Mouse (Mus musculus) MEL (cell line): ENCODE measurements around the gene Ccdc71. TPM values are rescaled to one million over a fixed set of nuclear protein-coding genes. Genes with fewer than 3 reads are reported as not detected.
A peak's percentile ranks its signal among the peaks of the same experiment; 100 is the strongest.

ENCODE experiments used
- DNase-seq: peaks from one replicate; pipeline ENCODE4 v3.0.0; 2011; ENCODE audit warnings: low read depth, low spot score
- H3K27ac ChIP-seq: 2 replicates; pipeline ENCODE4 v1.5.1; 2012; ENCODE audit warnings: low read depth, mild to moderate bottlenecking, control low read depth, low read length, moderate library complexity; ENCODE audit not compliant: control insufficient read depth
- H3K27me3 ChIP-seq, 2 experiments: fragments of 150-350 bp in 1 of 2; sonication (generic) in 1 of 2; 2 replicates each; pipeline ENCODE4 v1.6.1; 2012; ENCODE audit warnings: low read length in 2 of 2, mild to moderate bottlenecking in 2 of 2, improper control_type of control experiment in 1 of 2, moderate library complexity in 1 of 2; ENCODE audit not compliant: insufficient read depth in 2 of 2, control insufficient read depth in 1 of 2
- H3K36me3 ChIP-seq, 2 experiments: 2 replicates each; pipeline ENCODE4 v1.6.1; 2012 to 2014; ENCODE audit warnings: low read length in 2 of 2, improper control_type of control experiment in 1 of 2, inconsistent platforms in 1 of 2, mild to moderate bottlenecking in 1 of 2; ENCODE audit not compliant: insufficient read depth in 2 of 2, control insufficient read depth in 1 of 2
- H3K4me1 ChIP-seq, 2 experiments: fragments of 150-350 bp in 1 of 2; sonication (generic) in 1 of 2; 2 replicates each; pipeline ENCODE4 v1.6.1; 2012; ENCODE audit warnings: low read length in 2 of 2, improper control_type of control experiment in 1 of 2, mild to moderate bottlenecking in 1 of 2; ENCODE audit not compliant: insufficient read depth in 2 of 2, control insufficient read depth in 1 of 2
- H3K4me3 ChIP-seq, 2 experiments: fragments of 150-350 bp in 1 of 2; sonication (generic) in 1 of 2; 2 replicates each; pipeline ENCODE4 v1.5.1; 2012; ENCODE audit warnings: low read depth in 2 of 2, low read length in 2 of 2, mild to moderate bottlenecking in 2 of 2, moderate library complexity in 2 of 2, control low read depth in 1 of 2, improper control_type of control experiment in 1 of 2; ENCODE audit not compliant: control insufficient read depth in 1 of 2, insufficient read depth in 1 of 2
- H3K79me2 ChIP-seq: 2 replicates; pipeline ENCODE4 v1.6.1; 2012; ENCODE audit warnings: mild to moderate bottlenecking, low read length, moderate library complexity; ENCODE audit not compliant: control insufficient read depth, poor library complexity, insufficient read depth
- H3K9ac ChIP-seq: 2 replicates; pipeline ENCODE4 v1.6.1; 2012; ENCODE audit warnings: low read depth, mild to moderate bottlenecking, control low read depth, low read length, moderate library complexity; ENCODE audit not compliant: control insufficient read depth, poor library complexity, severe bottlenecking
- H3K9me3 ChIP-seq: fragments of 150-350 bp; sonication (generic); replicated peaks from 2 replicates; pipeline ENCODE4 v1.6.1; 2012; ENCODE audit warnings: mild to moderate bottlenecking, low read length, improper control_type of control experiment, moderate library complexity; ENCODE audit not compliant: insufficient read depth
- BHLHE40 ChIP-seq: IDR thresholded peaks from 2 replicates; pipeline ENCODE4 v1.6.1; 2012; ENCODE audit warnings: low read depth, mild to moderate bottlenecking, inconsistent platforms, low read length, improper control_type of control experiment, borderline replicate concordance
- CHD1 ChIP-seq: IDR thresholded peaks from 2 replicates; pipeline ENCODE4 v1.6.1; 2012; ENCODE audit warnings: low read depth, mild to moderate bottlenecking, inconsistent platforms, low read length, improper control_type of control experiment
- CHD2 ChIP-seq: IDR thresholded peaks from 2 replicates; pipeline ENCODE4 v1.6.1; 2011; ENCODE audit warnings: low read length, improper control_type of control experiment
- CTCF ChIP-seq, 3 experiments: IDR thresholded peaks in 2 of 3; conservative IDR thresholded peaks in 1 of 3; 2 replicates each; pipeline ENCODE4 v1.5.1; 2011 to 2012; ENCODE audit warnings: low read length in 3 of 3, low read depth in 2 of 3, mild to moderate bottlenecking in 2 of 3, improper control_type of control experiment in 1 of 3, inconsistent platforms in 1 of 3, mixed read lengths in 1 of 3, moderate library complexity in 1 of 3; ENCODE audit not compliant: control insufficient read depth in 1 of 3, insufficient read depth in 1 of 3, poor library complexity in 1 of 3, severe bottlenecking in 1 of 3
- E2F4 ChIP-seq: IDR thresholded peaks from 2 replicates; pipeline ENCODE4 v1.6.1; 2011; ENCODE audit warnings: low read depth, low read length, improper control_type of control experiment, borderline replicate concordance
- ELF1 ChIP-seq: IDR thresholded peaks from 2 replicates; pipeline ENCODE4 v1.6.1; 2014; ENCODE audit warnings: low read depth, mild to moderate bottlenecking, inconsistent platforms, low read length, improper control_type of control experiment, moderate library complexity
- ETS1 ChIP-seq: IDR thresholded peaks from 2 replicates; pipeline ENCODE4 v1.6.1; 2012; ENCODE audit warnings: low read depth, mild to moderate bottlenecking, inconsistent platforms, low read length, improper control_type of control experiment, moderate library complexity
- GABPA ChIP-seq: IDR thresholded peaks from 2 replicates; pipeline ENCODE4 v1.6.1; 2012; ENCODE audit warnings: low read depth, mild to moderate bottlenecking, inconsistent platforms, low read length, improper control_type of control experiment, moderate library complexity
- GATA1 ChIP-seq: IDR thresholded peaks from 2 replicates; pipeline ENCODE4 v1.6.1; 2011; ENCODE audit warnings: low read depth, low read length, improper control_type of control experiment
- HCFC1 ChIP-seq: IDR thresholded peaks from 2 replicates; pipeline ENCODE4 v1.6.1; 2012; ENCODE audit warnings: low read depth, mild to moderate bottlenecking, inconsistent platforms, low read length, improper control_type of control experiment, moderate library complexity
- JUND ChIP-seq: IDR thresholded peaks from 2 replicates; pipeline ENCODE4 v1.6.1; 2011; ENCODE audit warnings: low read depth, mild to moderate bottlenecking, improper control_type of control experiment, low read length
- KAT2A ChIP-seq: conservative IDR thresholded peaks from 2 replicates; pipeline ENCODE4 v1.6.1; 2012; ENCODE audit warnings: low read depth, low read length, improper control_type of control experiment, inconsistent platforms
- MAX ChIP-seq: IDR thresholded peaks from 2 replicates; pipeline ENCODE4 v1.6.1; 2011; ENCODE audit warnings: low read length, improper control_type of control experiment
- MAZ ChIP-seq: IDR thresholded peaks from 2 replicates; pipeline ENCODE4 v1.6.1; 2012; ENCODE audit warnings: low read depth, mild to moderate bottlenecking, inconsistent platforms, low read length, improper control_type of control experiment
- MEF2A ChIP-seq: IDR thresholded peaks from 2 replicates; pipeline ENCODE4 v1.6.1; 2014; ENCODE audit warnings: low read depth, mild to moderate bottlenecking, inconsistent platforms, low read length, improper control_type of control experiment; ENCODE audit not compliant: poor library complexity, insufficient replicate concordance, severe bottlenecking; ENCODE audit errors: extremely low read depth
- MYB ChIP-seq: IDR thresholded peaks from 2 replicates; pipeline ENCODE4 v1.6.1; 2011; ENCODE audit warnings: mild to moderate bottlenecking, low read depth, low read length, improper control_type of control experiment
- MYC ChIP-seq: IDR thresholded peaks from 2 replicates; pipeline ENCODE4 v1.6.1; 2011; ENCODE audit warnings: low read depth, mild to moderate bottlenecking, low read length, improper control_type of control experiment, moderate library complexity
- NELFE ChIP-seq: IDR thresholded peaks from 2 replicates; pipeline ENCODE4 v1.6.1; 2011; ENCODE audit warnings: low read depth, low read length, improper control_type of control experiment
- NRF1 ChIP-seq: IDR thresholded peaks from 2 replicates; pipeline ENCODE4 v1.6.1; 2014; ENCODE audit warnings: low read depth, mild to moderate bottlenecking, inconsistent platforms, low read length, improper control_type of control experiment, moderate library complexity; ENCODE audit not compliant: poor library complexity, insufficient read depth, severe bottlenecking
- POLR2AphosphoS2 ChIP-seq: IDR thresholded peaks from 2 replicates; pipeline ENCODE4 v1.6.1; 2011; ENCODE audit warnings: low read length, improper control_type of control experiment
- POLR2AphosphoS5 ChIP-seq: IDR thresholded peaks from 2 replicates; pipeline ENCODE4 v1.6.1; 2012; ENCODE audit warnings: low read depth, borderline replicate concordance, mild to moderate bottlenecking, inconsistent platforms, low read length, moderate library complexity, mixed read lengths
- RAD21 ChIP-seq: IDR thresholded peaks from 2 replicates; pipeline ENCODE4 v1.6.1; 2011; ENCODE audit warnings: mild to moderate bottlenecking, low read depth, low read length, improper control_type of control experiment
- RCOR1 ChIP-seq: IDR thresholded peaks from 2 replicates; pipeline ENCODE4 v1.6.1; 2012; ENCODE audit warnings: low read depth, mild to moderate bottlenecking, inconsistent platforms, low read length, improper control_type of control experiment
- SIN3A ChIP-seq: IDR thresholded peaks from 2 replicates; pipeline ENCODE4 v1.6.1; 2012; ENCODE audit warnings: low read length, improper control_type of control experiment, inconsistent platforms
- SMC3 ChIP-seq: IDR thresholded peaks from 2 replicates; pipeline ENCODE4 v1.6.1; 2011; ENCODE audit warnings: low read depth, low read length, improper control_type of control experiment
- TAL1 ChIP-seq: IDR thresholded peaks from 2 replicates; pipeline ENCODE4 v1.6.1; 2012; ENCODE audit warnings: mild to moderate bottlenecking, inconsistent platforms, low read length, moderate library complexity, mixed read lengths
- TBP ChIP-seq: IDR thresholded peaks from 2 replicates; pipeline ENCODE4 v1.8.0; 2011; ENCODE audit warnings: low read depth, low read length, improper control_type of control experiment
- TCF12 ChIP-seq: IDR thresholded peaks from 2 replicates; pipeline ENCODE4 v1.6.1; 2014; ENCODE audit warnings: low read depth, mild to moderate bottlenecking, inconsistent platforms, low read length, improper control_type of control experiment, moderate library complexity
- UBTF ChIP-seq: IDR thresholded peaks from 2 replicates; pipeline ENCODE4 v1.6.1; 2012; ENCODE audit warnings: low read depth, mild to moderate bottlenecking, inconsistent platforms, low read length, improper control_type of control experiment, moderate library complexity, borderline replicate concordance; ENCODE audit not compliant: insufficient read depth
- USF1 ChIP-seq: IDR thresholded peaks from 2 replicates; pipeline ENCODE4 v1.6.1; 2014; ENCODE audit warnings: low read depth, mild to moderate bottlenecking, inconsistent platforms, low read length, improper control_type of control experiment, moderate library complexity
- USF2 ChIP-seq, 2 experiments: IDR thresholded peaks; 2 replicates each; pipeline ENCODE4 v1.6.1; 2011 to 2012; ENCODE audit warnings: improper control_type of control experiment in 2 of 2, low read length in 2 of 2, borderline replicate concordance in 1 of 2, inconsistent platforms in 1 of 2, low read depth in 1 of 2, mild to moderate bottlenecking in 1 of 2; ENCODE audit not compliant: insufficient read depth in 1 of 2
- ZC3H11A ChIP-seq: IDR thresholded peaks from 2 replicates; pipeline ENCODE4 v1.6.1; 2012; ENCODE audit warnings: low read depth, mild to moderate bottlenecking, inconsistent platforms, low read length, improper control_type of control experiment
- ZMIZ1 ChIP-seq: IDR thresholded peaks from 2 replicates; pipeline ENCODE4 v1.6.1; 2012; ENCODE audit warnings: low read depth, mild to moderate bottlenecking, inconsistent platforms, low read length, improper control_type of control experiment, moderate library complexity
- ZNF384 ChIP-seq: IDR thresholded peaks from 2 replicates; pipeline ENCODE4 v1.6.1; 2012; ENCODE audit warnings: low read depth, mild to moderate bottlenecking, inconsistent platforms, low read length, improper control_type of control experiment
- polyA plus RNA-seq, 2 experiments: library from polyadenylated mRNA; stranded (reverse) in 1 of 2; unstranded in 1 of 2; fragments of >175 nt in 1 of 2; fragments of >200 nt in 1 of 2; gene quantifications; 2 replicates each; pipeline versions ENCODE4 v1.2.1 to v1.2.4; 2012; ENCODE audit warnings: low replicate concordance in 2 of 2, low read depth in 1 of 2; ENCODE audit not compliant: insufficient read length in 2 of 2, insufficient read depth in 1 of 2, missing spikeins in 1 of 2
- total RNA-seq: library from RNA; depleted of rRNA; stranded (reverse); fragments of 300-350 nt; gene quantifications from 2 replicates; pipeline ENCODE4 v1.2.3, GENCODE M21; 2012; rRNA removed

Ccdc71 gene
- 18.3 and 23.1 TPM in 2 replicates for total RNA-seq
- 10 to 100 TPM in 1 of 2 experiments, not detected in 1; 39.9 TPM for polyA plus RNA-seq

DNA sequence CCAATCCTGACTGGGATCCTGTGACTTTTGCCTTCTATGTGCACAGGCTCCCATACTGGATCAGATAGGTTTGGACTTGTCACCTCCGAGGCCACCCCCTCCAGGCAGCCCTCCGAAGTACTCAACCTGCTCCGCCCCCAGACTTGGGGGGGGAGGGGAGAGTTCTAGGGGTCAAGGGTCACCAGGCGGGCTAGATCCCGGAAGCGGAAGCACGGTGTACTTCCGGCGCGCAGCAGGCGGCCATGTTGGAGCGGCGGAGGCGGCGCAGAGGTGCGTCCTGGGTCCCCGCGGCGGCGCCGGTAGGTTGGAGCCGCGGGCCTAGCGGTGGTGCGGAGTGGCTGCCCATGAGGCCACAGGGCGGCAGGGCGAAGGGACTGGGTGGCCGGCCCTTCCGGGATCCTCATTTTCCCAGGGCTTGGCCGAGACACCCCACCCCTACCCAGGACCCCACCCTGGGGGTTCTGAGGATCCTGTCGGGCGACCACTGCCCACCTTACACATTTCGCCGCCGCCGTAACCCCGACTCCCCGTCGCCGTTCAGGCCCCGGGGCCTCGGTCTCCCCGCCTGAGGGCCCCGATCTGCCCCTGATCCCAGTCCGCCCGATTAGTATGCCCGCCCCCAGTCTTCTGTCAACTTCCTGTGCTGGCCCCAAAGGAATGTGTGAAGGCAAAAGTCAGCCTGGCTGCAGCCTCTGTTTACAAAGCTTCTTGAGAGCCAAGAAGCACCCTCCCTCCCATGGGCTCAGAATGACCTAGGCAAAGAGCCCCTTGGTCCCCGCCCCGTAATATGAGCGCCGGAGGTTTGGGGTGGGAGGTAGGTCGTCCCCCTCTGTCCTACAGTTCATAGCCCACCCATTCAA is at the start of gene Ccdc71:
Gene Ccdc71 (plus strand): TSS at position 209 of the 860 bp plus-strand sequence.
- Histone ChIP-seq H3K4me3 (peak within 1 kb of the TSS; percentile 80 to 96), H3K79me2 (peaks cover 16% of the 10 kb centered on the region), H3K36me3 (peaks cover 0 to 27% of the 10 kb centered on the region in 2 experiments; a peak in 2 of 4 replicates), H3K9me3 (no peaks in the 10 kb centered on the region), H3K27ac (peak within 1 kb of the TSS; percentile 74), H3K27me3 (no peaks in the 10 kb centered on the region), H3K9ac (peak within 1 kb of the TSS; percentile 86), H3K4me1 (peaks cover 13 to 38% of the 10 kb centered on the region in 2 experiments)
- DNase-seq = peak; percentile 92
- TF ChIP-seq ZMIZ1 (peak; percentile 42; the same call in 1 of the 2 replicates), ZNF384 (no peak), RCOR1 (peak; percentile 63), TCF12 (peak; percentile 31; the same call in 1 of the 2 replicates), ELF1 (peak; percentile 92), TAL1 (no peak), ETS1 (peak; percentile 42; the same call in 1 of the 2 replicates), MAZ (peak; percentile 87), MYB (no peak), NELFE (peak; percentile 75), NRF1 (0 out of 2 replicates have a peak, but pooled peaks have one; percentile 36), BHLHE40 (0 out of 2 replicates have a peak, but pooled peaks have one; percentile 39), MEF2A (no peak), GABPA (no peak), CHD1 (no peak), UBTF (0 out of 2 replicates have a peak, but pooled peaks have one; percentile 17), JUND (no peak), HCFC1 (peak; percentile 96), ZC3H11A (no peak), POLR2AphosphoS2 (peak; percentile 69; the same call in 1 of the 2 replicates), CHD2 (peak; percentile 94), SIN3A (peak; percentile 89), KAT2A (peak; percentile 91), CTCF (IDR thresholded peaks at IDR 0.05 in 2 of 3, conservative IDR thresholded peaks at IDR 0.05 in 1 of 3; ENCODE audit: control insufficient read depth in 1 of 3, insufficient read depth in 1 of 3, low read depth in 2 of 3, low read length in 3 of 3, poor library complexity in 1 of 3, severe bottlenecking in 1 of 3) (no peak), USF1 (no peak), SMC3 (no peak), MYC (0 out of 2 replicates have a peak, but pooled peaks have one; percentile 32), TBP (peak; percentile 70; the same call in 1 of the 2 replicates), GATA1 (no peak), RAD21 (no peak), USF2 (IDR thresholded peaks at IDR 0.05; ENCODE audit: borderline replicate concordance in 1 of 2, insufficient read depth in 1 of 2, low read depth in 1 of 2, low read length in 2 of 2) (no peak), E2F4 (no peak), MAX (no peak), POLR2AphosphoS5 (no peak)
